Mouse (Mus musculus) limb, embryonic 10.5 days (tissue): ENCODE results near the gene Tuba1a. TPM values are rescaled to one million over a fixed set of nuclear protein-coding genes. Genes with fewer than 3 reads are reported as not detected.

Source experiments
- DNase-seq: peaks from one replicate; pipeline ENCODE4 v3.0.0-alpha.2; 2017; ENCODE audit warnings: low spot score
- H3K27ac ChIP-seq: fragments of 300-500 bp; sonication (generic); 2 replicates; pipeline ENCODE4 v1.5.1; 2016; ENCODE audit warnings: mild to moderate bottlenecking
- H3K27me3 ChIP-seq: fragments of 300-500 bp; sonication (generic); 2 replicates; pipeline ENCODE4 v1.6.1; 2016; ENCODE audit warnings: low read depth, mild to moderate bottlenecking; ENCODE audit not compliant: poor library complexity, severe bottlenecking
- H3K36me3 ChIP-seq: fragments of 300-500 bp; sonication (generic); 2 replicates; pipeline ENCODE4 v1.6.1; 2016; ENCODE audit warnings: mild to moderate bottlenecking, moderate library complexity
- H3K4me1 ChIP-seq: fragments of 300-500 bp; sonication (generic); 2 replicates; pipeline ENCODE4 v1.6.1; 2016
- H3K4me3 ChIP-seq: fragments of 300-500 bp; sonication (generic); 2 replicates; pipeline ENCODE4 v1.5.1; 2016; ENCODE audit warnings: mild to moderate bottlenecking, moderate library complexity
- H3K9me3 ChIP-seq: fragments of 300-500 bp; sonication (generic); replicated peaks from 2 replicates; pipeline ENCODE4 v1.6.1; 2016; ENCODE audit warnings: mild to moderate bottlenecking
- WGBS: fragments of 180-500 bp; shearing (Covaris S2); methylation state at CpG from one replicate; pipeline ENCODE4 v1.1.7; 2016; 5-methylcytosine and 5-hydroxymethylcytosine counted together
- polyA plus RNA-seq: library from polyadenylated mRNA; unstranded; fragments of >200 nt; fragmentation: Nextera tagmentation; extraction: Ambion mirVana; gene quantifications from 2 replicates; pipeline ENCODE4 v1.2.1, GENCODE M21; 2016

Gene Tuba1a
- polyA plus RNA-seq, 1 experiment from 2014 or later, result 1,475 TPM

- peaks cover 62% of the 10 kb centered on the region for H3K4me1 ChIP-seq
- no peak overlapping the region for H3K4me3 ChIP-seq
- H3K36me3 ChIP-seq, result no peaks in the 10 kb centered on the region
Observed at GRCm38 (mm10) chr15:98991540-98992050, 38.1 kb upstream of the Tuba1a start.

DNA sequence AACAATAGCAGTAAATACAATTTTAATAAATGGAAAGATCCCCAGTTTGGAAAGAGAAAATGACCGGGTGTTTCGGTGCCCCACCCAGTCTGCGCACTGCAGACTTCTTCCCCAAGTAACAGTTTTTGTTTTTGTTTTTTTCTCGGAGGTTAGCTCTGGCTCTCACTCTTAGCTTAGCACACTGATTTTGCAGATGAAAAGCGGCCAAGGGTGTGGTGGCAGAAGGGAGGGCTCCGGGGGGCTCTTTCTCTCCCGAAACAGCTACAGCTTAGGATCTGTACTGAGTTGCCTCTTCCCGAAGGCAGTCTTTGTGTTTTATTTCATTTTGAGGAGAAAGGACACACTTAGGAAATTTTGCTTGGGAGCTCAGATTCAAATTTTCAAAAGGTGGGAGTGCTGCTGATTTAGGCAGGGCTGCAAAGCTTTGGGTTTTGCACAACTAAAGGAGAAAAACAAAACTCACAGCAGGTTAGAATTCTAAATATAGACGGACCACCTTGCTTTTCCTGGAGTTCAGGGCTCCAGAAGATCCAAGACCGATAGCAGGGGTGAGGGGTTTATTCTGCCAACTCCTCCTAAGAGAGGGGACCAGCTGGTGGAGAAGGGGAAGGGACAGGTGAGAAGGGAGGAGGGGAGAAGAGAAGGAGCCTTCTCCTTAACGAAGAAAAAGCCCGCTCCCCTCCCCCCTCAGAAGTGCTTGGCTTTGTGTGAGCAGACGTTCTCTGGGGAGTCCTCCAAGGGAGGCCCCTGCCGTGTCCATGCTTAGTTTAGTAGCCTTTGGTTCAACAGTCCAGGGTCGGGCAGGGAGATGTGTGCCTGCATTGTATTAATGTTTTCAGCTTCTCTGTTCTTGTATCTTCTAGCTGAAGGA is 37.4 kb upstream of the Tuba1a start:
- H3K4me3 ChIP-seq, result no peak overlapping the region
- WGBS, result 31% methylated on average over 15 of the region's 15 CpGs
- H3K36me3 ChIP-seq, result no peaks in the 10 kb centered on the region
- no peak for DNase-seq
- H3K9me3 ChIP-seq, result no peaks in the 10 kb centered on the region
- H3K27me3 ChIP-seq, result peaks cover 19% of the 10 kb centered on the region
- peak overlapping the region; percentile 74 for H3K27ac ChIP-seq
- peaks cover 69% of the 10 kb centered on the region for H3K4me1 ChIP-seq

More at GRCm38 (mm10) chr15:98991540-98992050, 38.1 kb upstream of the Tuba1a start:
- 41% methylated on average over 9 of the region's 9 CpGs for WGBS
- Histone ChIP-seq H3K27ac (peak overlapping the region; percentile 74), H3K9me3 (no peaks in the 10 kb centered on the region), H3K27me3 (peaks cover 19% of the 10 kb centered on the region)
- no peak for DNase-seq

DNA sequence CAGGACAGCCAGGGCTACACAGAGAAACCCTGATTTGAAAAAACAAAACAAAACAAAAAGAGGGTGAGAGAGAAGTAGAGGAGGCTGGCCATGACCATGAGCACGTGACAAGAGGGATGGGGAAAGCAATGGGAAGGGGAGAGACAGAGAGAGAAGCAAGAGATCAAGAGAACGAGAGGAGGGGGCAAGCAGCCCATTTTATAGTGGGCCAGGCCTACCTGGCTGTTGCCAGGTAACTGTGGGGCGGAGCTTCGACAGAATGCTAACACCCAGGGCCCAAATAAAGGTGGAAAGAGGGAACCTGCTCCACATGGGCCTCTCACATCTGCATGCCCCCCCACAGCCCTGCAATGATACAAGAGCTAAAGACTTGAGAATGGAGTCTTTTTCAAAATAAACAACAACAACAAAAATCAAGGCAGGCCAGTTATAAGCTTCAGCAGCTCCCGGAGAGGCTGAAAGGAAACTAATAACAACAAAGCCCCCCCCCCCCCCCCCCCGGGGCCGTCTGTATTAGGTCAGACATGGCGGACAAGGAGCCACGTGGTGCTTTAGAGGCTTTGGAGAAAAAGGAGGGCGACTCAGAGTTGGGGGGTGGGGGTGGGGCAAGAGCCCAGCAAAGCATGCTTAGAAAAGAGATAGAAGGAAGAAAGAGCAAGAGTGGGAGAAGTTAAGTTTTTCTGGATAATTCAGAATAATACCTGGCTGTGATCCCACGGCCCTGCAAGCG is 36.4 kb upstream of the Tuba1a start:
- H3K27ac ChIP-seq, result peak overlapping the region; percentile 74
- peaks cover 79% of the 10 kb centered on the region for H3K4me1 ChIP-seq
- H3K4me3 ChIP-seq, result no peak overlapping the region

GRCm38 (mm10) chr15:98988787-98989186 is 35.3 kb upstream of the Tuba1a start:
- no peak overlapping the region; the same call in 1 of the 2 replicates for H3K27ac ChIP-seq
- DNase-seq, result no peak
- no peak overlapping the region for H3K4me3 ChIP-seq
- H3K9me3 ChIP-seq, result no peaks in the 10 kb centered on the region
- WGBS, result 80% methylated on average over 3 of the region's 3 CpGs
- peaks cover 85% of the 10 kb centered on the region for H3K4me1 ChIP-seq
- peaks cover 19% of the 10 kb centered on the region for H3K27me3 ChIP-seq
- no peaks in the 10 kb centered on the region for H3K36me3 ChIP-seq

More for the DNA sequence above, 36.4 kb upstream of the Tuba1a start:
- DNase-seq, result no peak
- peaks cover 19% of the 10 kb centered on the region for H3K27me3 ChIP-seq
- no peaks in the 10 kb centered on the region for H3K36me3 ChIP-seq
- no peaks in the 10 kb centered on the region for H3K9me3 ChIP-seq
- WGBS, result 34% methylated on average over 12 of the region's 12 CpGs

GRCm38 (mm10) chr15:98987661-98988181 is 34.2 kb upstream of the Tuba1a start:
- H3K4me1 ChIP-seq, result peaks cover 83% of the 10 kb centered on the region
- H3K27me3 ChIP-seq, result peaks cover 19% of the 10 kb centered on the region
- H3K9me3 ChIP-seq, result no peaks in the 10 kb centered on the region
- no peak for DNase-seq
- no peaks in the 10 kb centered on the region for H3K36me3 ChIP-seq
- 53% methylated on average over 8 of the region's 8 CpGs for WGBS
- no peak overlapping the region for H3K4me3 ChIP-seq
- H3K27ac ChIP-seq, result peak overlapping the region; percentile 46; the same call in 1 of the 2 replicates

DNA sequence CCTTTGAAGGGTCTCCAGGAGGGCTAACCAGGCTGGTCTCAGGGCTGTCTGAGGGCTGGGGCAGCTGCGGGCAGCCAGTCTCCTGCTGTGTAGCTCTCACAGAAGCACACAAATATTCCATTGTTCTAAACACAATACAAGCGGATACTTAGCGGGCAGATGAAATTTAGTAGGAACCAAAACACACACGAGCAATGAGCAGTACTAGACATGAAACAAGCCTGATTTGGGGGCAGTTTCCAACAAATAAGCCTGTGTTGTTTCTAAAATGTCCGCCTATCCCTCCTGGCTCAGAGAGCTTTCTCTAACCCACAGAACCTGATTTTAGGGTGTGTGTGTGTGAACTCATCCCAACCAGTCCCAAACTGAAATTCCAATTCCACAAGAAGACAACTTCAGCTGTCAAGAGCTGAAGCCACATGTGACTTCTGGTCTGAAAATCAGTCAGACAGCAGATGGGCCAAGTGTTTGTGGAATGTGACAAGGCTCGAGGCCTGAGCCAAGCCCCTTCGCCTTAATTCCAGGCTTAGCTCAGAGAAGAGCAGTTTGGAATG is 33.7 kb upstream of the Tuba1a start:
- Histone ChIP-seq H3K4me1 (peaks cover 77% of the 10 kb centered on the region), H3K9me3 (no peaks in the 10 kb centered on the region), H3K4me3 (no peak overlapping the region), H3K27me3 (peaks cover 15% of the 10 kb centered on the region), H3K27ac (peak overlapping the region; percentile 46; the same call in 1 of the 2 replicates), H3K36me3 (no peaks in the 10 kb centered on the region)
- DNase-seq, result no peak
- 42% methylated on average over 7 of the region's 7 CpGs for WGBS

DNA sequence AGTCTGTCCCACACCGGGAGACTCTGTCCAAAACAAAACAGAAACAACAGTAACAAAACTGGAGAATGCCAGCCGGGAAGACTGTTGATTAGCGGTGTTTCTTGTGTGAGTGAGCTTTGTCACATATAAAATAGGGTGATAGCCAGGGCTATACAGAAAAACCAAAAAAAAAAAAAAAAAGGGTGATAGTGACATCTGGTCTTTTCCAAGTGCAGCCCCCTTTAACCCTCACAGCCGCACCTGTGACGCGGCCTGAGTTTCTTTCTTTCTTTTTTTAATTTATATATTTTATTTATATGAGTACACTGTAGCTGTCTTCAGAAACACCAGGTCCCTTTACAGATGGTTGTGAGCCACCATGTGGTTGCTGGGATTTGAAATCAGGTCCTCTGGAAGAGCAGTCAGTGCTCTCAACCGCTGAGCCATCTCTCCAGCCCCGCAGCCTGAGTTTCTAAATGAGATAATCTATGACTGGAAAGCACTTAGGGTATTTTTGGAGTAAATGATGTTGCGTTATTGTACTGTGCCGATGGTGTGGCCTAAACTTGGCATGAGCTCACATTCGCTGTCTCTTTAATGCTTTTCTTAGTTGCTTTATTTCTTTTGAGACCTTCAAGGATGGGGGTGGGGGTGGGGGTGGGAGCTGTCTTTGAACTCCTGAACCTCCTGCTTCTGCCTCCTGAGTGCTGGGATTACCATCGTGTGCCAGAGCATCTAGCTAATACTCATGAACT is 32.6 kb upstream of the Tuba1a start:
- 40% methylated on average over 12 of the region's 12 CpGs for WGBS
- Histone ChIP-seq H3K4me3 (peak overlapping the region; percentile 56), H3K4me1 (peaks cover 67% of the 10 kb centered on the region), H3K27me3 (peaks cover 5% of the 10 kb centered on the region), H3K27ac (peak overlapping the region; percentile 90), H3K9me3 (no peaks in the 10 kb centered on the region), H3K36me3 (no peaks in the 10 kb centered on the region)
- DNase-seq, result no peak

DNA sequence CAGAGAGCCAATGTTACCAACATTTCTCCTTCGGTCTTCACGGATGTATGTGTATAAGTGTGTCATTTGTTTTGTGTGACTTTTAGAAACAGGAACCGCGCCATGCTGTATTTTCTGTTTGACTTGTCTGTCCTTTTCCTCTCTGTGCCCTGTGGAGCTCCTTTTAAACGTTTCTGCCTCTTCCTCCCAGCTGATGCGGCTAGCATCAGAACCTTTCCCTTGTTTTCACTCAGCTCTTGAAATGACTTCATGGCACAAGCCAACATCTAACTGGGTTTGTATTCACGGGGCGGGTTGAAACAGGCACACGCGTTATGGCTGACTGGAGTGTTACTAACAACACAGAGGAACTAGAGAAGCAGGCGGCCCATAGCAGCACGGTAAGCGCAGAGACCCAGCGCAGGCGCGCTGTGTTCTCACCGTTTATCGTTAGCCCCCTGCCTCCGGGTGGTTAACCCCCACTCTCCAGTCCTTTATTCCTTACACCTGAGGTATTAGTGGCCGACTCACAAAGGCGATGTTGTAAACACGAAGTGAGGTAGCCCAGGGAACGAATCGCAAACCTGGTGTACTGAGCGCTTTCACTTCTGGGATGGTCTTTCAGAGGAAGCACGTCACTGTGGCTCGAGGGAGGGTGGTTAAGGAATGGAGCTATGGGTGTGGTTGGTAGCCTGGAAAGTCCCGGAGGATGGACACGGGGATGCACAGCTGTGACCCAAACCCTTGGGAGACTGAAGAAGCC is 31.9 kb upstream of the Tuba1a start:
- DNase-seq, result peak; percentile 74
- no peaks in the 10 kb centered on the region for H3K27me3 ChIP-seq
- WGBS, result 7% methylated on average over 29 of the region's 29 CpGs
- H3K4me3 ChIP-seq, result peak overlapping the region; percentile 56
- peak overlapping the region; percentile 90 for H3K27ac ChIP-seq
- no peaks in the 10 kb centered on the region for H3K9me3 ChIP-seq
- no peaks in the 10 kb centered on the region for H3K36me3 ChIP-seq
- H3K4me1 ChIP-seq, result peaks cover 59% of the 10 kb centered on the region

GRCm38 (mm10) chr15:98984681-98985080 is 31.2 kb upstream of the Tuba1a start:
- Histone ChIP-seq H3K36me3 (no peaks in the 10 kb centered on the region), H3K27ac (peak overlapping the region; percentile 90), H3K27me3 (no peaks in the 10 kb centered on the region), H3K9me3 (no peaks in the 10 kb centered on the region), H3K4me3 (peak overlapping the region; percentile 56), H3K4me1 (peaks cover 52% of the 10 kb centered on the region)
- DNase-seq, result no peak
- 69% methylated on average over 6 of the region's 6 CpGs for WGBS

- H3K4me1 ChIP-seq, result peaks cover 53% of the 10 kb centered on the region
- no peaks in the 10 kb centered on the region for H3K27me3 ChIP-seq
- no peaks in the 10 kb centered on the region for H3K9me3 ChIP-seq
- no peak overlapping the region for H3K4me3 ChIP-seq
- 55% methylated on average over 16 of the region's 16 CpGs for WGBS
- no peak overlapping the region for H3K27ac ChIP-seq
- DNase-seq, result no peak
- no peaks in the 10 kb centered on the region for H3K36me3 ChIP-seq
Observed at GRCm38 (mm10) chr15:98983431-98984081, 30.1 kb upstream of the Tuba1a start.

GRCm38 (mm10) chr15:98982100-98982499 is 28.6 kb upstream of the Tuba1a start:
- no peaks in the 10 kb centered on the region for H3K27me3 ChIP-seq
- H3K27ac ChIP-seq, result no peak overlapping the region
- H3K4me3 ChIP-seq, result no peak overlapping the region
- no peak for DNase-seq
- WGBS, result 91% methylated on average over 6 of the region's 6 CpGs
- H3K4me1 ChIP-seq, result peaks cover 53% of the 10 kb centered on the region
- no peaks in the 10 kb centered on the region for H3K9me3 ChIP-seq
- H3K36me3 ChIP-seq, result no peaks in the 10 kb centered on the region
